Mouse (Mus musculus): ENCODE data around the gene T.
A peak's percentile ranks its signal among the peaks of the same experiment; 100 is the strongest.
"Not testable (repeated sequence)": the region's sequence is repeated elsewhere in the genome, so short reads cannot be mapped to it uniquely, and the experiment has no call there.

The T gene

DNA sequence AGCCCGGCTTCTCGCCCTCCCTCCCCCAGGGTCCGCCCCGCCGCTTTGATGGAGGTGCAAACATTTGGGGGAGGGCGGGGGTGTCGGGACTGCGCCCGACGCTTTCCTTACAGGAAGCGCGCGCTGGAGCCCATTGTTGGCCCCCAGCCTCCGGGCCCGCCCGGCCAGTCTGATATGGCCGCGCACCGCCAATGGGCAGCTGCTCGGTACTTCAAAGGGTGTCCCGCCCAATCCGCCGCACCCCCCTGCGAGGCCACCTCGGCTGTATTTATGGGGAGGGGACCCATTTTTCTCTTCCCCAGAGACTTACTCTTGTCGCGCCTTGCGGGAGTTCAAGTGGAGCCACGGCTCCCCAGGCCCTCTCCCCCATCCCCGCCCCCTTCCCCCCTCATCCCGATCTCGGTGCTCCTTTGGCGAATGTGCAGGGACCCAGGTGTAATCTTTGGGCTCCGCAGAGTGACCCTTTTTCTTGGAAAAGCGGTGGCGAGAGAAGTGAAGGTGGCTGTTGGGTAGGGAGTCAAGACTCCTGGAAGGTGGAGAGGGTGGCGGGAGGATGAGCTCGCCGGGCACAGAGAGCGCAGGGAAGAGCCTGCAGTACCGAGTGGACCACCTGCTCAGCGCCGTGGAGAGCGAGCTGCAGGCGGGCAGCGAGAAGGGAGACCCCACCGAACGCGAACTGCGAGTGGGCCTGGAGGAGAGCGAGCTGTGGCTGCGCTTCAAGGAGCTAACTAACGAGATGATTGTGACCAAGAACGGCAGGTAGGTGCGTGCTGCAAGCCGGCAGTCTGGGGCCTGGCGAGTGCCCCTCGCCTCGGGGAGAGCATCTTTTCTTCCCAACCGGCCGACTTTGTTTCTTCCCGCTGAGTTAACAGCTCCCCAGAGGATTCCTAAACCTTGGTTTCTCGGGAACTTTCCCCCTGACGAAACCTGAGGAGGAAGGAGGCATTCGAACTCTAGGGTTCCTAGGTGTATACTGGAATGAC, at the start of gene T:
TSS of gene T (plus strand) at position 446 of the 983 bp plus-strand sequence.
- DNase-seq (ENCODE audit: low spot score in 2 of 2): no peak

DNA sequence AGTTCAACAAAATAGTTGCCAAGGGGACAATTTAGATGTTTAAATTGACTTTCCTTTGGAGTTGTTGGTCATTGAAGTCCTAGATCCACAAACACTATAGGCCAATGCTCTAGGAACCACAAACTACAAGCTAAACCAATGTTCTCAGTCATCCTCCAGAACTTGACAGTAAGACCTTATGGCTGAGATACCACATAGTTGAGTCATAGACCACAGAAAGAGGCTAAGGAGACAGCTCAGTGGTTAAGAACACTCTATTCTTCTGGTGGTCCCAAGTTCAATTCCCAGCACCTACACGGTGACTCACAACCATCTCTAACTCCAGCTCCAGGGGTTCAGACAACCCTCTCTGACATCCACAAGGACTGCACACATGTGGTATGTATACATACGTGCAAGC, 48.8 kb upstream of the T start:
- DNase-seq (ENCODE audit: low spot score in 2 of 2): no peak

DNA sequence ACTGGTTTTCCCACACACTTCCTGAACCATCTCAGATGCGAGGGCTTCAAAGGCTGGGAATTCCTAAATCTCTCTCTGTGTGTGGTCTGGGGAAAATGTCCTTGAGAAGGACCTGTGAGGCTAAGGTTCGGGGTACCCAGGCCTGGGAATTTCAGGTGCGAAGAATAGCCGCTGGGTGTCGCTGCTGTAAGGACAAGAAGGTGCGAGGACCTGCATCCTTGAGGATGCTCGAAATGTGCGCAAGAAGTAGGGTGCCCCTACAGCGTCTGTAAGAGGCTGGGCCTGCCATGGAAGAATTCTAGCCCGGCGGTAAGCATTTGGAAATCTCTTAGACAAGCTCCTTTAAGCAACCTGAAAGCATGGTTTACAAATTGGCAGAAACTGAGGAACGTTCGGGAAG, 45.8 kb upstream of the T start:
- DNase-seq (ENCODE audit: low spot score in 2 of 2): peak in 1 of 2 experiments; percentile 66

DNA sequence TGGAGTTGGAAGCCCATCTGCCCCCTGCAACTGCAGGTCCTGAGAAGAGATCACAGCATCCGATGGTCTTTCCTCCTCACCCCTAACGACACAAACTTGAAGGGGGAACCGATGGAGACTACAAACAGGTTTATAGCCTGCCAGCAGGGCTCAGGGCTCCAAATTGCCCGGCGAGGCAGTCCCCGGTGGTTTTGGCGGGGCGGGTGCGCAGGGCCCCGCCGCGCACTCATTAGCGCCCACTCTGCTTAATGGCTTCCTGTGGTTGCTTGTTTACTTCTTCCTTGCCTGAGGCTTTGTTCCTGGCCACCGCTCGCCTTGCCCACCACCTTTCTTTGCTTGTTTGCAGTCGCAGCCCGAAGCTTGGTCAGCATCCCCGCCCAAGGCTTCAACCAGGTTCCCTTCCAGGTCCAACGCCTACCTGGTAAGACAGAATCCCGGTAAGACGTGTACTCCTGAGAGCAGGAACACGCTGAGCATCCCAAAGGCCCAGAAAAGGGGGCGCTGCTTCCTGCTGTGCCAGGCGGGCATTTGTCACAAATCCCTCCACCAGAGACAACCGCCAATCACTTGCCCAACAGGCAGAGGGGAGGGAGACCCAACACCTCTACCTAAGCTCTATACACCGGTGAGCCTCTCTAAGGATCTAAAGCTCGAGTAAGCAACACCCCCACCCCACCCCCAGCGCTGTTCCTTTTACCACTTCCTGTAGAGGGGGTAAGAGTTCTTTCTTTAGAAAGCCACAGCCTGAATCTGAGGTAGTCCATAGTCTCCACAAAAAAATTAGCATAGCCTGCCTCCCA, 45.0 kb upstream of the T start:
- DNase-seq (ENCODE audit: low spot score in 2 of 2): peak in 1 of 2 experiments; percentile 15

DNA sequence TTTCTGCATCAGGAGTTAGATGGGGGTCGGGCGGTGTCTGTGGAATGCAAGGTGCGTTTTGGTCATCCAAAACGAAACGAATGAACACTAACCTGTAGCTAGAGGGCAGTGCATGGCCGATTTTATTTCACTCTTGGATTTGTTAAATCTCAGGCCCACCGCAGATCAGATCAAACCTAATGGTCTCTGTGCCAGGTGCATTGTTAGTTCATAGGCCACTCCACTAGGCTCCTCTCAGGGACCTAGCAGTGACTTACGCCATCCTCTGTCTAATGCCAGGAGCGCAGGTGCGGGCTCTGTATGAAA, 44.5 kb upstream of the T start:
- no peak for DNase-seq (ENCODE audit: low spot score in 2 of 2)

DNA sequence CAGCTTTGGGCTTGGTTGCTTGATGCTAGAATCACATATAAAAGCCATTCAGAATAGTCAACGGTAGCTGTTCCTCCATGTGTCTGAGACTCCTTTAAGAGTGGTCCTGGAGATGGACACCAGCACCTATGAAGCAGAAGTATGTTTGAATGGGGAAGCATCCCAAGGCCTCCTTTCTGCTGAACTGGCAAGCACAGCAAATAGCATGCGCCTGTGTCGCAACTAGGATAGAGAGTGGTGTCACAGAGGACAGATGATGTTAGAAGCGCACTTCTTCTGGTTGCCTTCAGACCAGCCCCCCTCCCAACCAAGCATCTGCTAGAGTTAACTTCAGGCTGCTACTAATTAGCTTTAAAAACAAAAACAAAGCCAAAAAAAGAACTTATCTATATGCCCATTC, 43.7 kb upstream of the T start:
- DNase-seq (ENCODE audit: low spot score in 2 of 2): no peak

DNA sequence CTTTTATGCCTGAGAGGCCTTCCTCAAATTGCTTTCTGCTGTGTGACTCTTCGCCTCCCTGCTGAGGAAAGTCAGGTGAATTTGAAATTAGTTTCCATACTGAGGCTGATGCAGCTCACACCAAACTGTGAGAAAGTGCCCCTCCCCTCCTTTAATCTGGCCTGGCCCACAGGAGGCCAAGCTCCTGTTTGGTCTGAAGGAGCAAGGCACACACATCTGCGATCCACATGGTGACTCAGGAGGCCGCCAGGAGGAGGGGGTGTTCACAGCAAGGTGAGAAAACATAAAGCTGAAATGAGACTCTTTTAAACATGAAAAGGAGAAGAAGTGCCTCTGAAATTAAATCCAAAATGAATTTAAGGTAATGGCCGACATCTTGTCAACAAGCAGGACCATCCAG, 37.9 kb upstream of the T start:
- no peak for DNase-seq (ENCODE audit: low spot score in 2 of 2)

DNA sequence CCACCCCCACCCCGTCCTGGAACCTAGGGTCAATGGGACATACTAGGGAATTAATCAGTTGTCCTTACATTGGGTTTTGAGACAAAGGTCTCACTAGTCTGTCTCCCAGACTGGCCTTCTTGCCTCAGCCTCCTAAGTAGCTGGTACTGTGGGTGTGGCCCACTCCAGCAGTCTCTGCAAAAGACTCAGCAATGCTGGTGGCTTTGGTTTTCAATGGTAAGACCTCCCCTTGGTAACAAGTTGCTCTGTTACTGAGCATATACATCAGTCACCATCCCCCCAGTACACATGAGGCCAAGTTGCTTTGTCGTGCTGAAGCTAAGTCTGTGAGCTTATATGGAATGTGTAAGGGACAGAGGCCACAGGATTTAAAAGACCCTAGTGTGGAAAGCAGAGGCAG, 36.3 kb upstream of the T start:
- no peak for DNase-seq (ENCODE audit: low spot score in 2 of 2)

DNA sequence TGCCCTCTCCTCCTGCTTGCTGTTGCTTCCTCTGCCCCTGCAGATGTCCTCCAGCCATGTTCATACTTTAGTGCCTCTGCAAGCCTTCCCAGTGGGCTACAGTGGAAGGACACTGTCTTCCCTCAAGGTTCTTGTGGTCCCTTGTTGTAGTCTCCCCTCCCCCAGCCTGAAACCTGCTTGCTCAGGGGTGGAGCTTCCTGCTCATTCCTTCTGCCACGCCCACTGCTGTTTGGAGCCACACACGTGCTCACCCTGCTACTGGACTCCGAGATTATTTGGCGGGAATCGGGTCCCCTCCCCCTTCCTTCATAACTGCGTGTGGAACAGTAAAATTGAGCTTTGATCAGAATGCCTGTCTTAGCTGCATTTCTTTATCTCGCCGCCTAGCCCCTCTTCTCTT, 30.3 kb upstream of the T start:
- not testable (repeated sequence) for DNase-seq (ENCODE audit: low spot score in 2 of 2)

DNA sequence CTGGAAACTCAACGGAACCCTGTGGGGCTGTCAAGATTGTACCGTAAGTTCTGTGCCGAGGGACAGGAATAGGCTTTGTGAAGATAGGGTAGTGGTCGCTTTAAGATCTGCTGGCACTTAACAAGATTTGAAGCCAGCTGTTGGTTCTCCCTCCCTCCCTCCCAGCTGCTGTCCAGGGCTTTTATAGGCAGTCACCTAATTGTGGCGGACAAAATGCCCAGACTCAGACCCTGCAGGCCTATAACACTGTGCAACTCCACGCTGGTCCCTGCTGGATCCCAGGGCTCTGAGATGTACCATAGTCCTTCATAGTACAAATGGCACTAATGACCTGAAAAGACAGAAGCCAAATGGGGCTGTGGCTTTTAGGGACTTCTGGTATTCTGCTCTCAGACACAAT, 27.9 kb upstream of the T start:
- DNase-seq (ENCODE audit: low spot score in 2 of 2): no peak

DNA sequence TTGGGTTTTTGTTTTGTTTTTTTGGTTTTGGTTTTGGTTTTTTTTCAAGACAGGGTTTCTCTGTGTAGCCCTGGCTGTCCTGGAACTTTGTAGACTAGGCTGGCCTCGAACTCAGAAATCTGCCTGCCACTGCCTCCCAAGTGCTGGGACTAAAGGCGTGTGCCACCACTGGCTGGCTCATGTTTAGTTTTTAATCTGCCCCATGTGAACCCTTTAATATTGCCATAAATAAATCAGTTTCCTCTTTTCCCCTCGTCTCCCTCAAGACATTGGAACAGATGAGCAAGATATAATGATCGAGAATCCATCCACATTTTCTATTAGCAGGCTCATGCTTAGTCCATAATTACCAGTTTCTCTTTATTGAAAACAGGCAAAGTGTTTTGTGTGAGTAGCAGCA, 26.2 kb upstream of the T start:
- not testable (repeated sequence) for DNase-seq (ENCODE audit: low spot score in 2 of 2)

DNA sequence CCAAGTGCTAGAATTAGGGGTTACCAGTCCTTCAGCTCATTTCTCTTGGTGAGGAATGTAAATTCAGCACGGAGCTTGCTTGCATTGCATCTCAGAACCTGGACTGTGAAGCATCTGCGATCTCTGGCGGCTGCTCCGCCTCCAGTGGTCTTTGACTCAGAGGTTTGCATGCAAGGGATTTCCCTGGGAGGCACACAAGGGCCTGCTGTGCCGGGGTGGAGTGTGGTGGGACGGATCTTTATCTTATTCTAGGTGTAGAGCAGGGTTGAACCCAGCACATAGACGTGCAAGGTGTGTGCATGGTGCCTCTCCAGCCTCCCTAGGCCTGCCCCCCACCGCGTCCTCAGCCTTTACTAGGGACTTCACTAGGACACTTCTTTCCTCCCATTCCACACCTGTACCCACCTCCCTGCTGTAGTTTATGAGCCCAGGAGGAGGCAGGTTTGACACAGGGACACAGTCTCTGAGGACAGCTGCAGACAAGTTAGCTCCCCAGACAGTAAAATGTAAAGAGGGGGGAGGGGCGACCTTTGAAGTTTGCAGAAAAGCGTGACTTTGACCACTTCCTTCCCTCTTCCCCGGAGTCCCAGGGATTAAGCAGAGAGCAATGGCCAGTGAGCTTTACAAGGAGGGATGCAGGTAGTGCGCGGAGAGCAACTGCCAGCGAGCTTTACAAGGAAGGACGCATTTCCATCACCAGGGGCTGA, 25.5 kb upstream of the T start:
- DNase-seq (ENCODE audit: low spot score in 2 of 2): no peak

DNA sequence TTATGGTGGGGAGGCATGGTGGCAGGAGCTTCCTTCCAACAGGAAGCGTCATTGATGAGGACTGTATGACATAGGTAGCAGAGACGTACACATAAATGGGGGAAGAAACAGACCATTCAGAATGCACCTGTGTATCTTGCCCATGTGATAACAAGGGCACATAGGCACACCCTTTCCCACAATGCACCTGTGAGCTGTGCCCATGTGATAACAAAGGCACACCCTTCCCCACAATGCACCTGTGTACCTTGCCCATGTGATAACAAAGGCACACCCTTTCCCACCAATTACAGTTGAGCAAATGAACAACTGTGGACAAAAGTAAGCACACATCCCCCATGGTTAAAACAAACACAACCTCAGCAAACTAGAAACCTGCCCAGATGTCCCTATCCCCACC, 23.9 kb upstream of the T start:
- no peak for DNase-seq (ENCODE audit: low spot score in 2 of 2)

DNA sequence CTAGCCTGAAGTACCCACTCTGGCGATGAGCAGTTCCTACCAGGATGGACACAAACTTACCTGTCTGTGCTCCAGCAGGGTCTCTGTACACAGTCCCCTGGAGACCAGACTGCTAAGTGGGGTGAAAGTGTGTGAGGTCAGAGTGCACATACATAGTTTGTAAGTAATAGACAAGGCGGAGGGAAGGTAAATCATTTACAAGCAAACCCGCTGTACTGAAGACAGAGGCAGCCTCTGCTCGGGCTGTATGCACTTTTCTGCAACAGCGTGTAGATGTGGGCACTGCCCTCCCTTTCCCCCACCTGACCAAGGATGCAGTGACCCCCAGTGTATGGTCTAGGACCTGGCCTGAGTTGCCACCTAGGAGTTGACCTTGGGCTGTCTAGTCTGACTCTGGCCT, 20.6 kb upstream of the T start:
- no peak for DNase-seq (ENCODE audit: low spot score in 2 of 2)

DNA sequence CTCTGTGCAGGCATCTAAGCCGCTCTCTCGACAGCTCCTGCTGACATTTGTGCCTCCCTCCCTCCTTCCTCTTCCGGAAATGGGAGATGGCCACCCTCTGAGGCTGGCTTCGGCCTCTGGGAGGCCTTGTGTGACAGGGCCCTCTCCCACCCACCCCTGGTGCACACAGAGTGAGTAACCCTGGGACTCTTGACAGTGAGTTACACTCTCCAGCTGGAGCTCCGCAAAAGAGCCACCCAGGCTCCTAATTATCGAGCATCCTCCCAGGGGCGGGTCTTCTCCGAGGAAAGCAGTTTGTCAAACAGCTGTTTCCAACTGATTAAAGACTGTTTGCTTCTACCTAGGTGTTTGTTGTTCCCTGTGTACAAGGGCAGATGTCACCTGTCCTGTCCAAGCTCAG, 18.7 kb upstream of the T start:
- no peak for DNase-seq (ENCODE audit: low spot score in 2 of 2)

DNA sequence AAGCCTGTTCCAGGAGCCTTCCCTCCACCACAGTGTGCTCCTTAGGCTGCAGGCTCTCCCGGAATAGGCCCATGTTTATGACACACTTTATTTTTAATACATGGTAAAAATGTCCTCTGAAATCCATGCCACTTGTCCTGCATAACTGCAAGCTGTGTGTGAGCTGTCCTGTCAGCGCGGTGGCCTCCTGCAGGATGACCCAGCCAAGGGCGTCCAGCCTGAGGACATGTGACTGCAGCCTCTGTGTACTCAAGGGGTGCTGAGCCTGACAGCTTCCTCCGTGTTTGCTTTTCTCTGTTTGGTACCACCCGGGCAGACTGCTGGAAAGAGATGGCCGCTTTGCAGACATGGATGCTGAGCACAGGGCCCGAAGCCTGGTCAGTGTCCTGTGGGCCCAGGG, 17.4 kb upstream of the T start:
- no peak for DNase-seq (ENCODE audit: low spot score in 2 of 2)

DNA sequence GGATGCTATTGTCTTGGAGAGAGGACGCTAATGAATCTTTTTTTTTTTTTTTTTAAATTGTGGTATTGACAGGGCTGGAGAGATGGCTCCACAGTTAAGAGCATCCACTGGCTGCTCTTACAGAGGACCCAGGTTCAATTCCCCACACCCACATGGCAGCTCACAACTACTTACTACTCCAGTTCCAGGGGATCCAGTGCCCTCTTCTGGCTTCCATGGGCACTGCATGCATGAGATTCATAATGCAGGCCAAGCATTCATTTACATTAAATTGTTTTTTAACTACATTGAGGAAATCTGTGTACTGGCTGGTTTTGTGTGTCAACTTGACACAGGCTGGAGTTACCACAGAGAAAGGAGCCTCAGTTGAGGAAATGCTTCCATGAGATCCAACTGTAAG, 13.5 kb upstream of the T start:
- DNase-seq (ENCODE audit: low spot score in 2 of 2): no peak

DNA sequence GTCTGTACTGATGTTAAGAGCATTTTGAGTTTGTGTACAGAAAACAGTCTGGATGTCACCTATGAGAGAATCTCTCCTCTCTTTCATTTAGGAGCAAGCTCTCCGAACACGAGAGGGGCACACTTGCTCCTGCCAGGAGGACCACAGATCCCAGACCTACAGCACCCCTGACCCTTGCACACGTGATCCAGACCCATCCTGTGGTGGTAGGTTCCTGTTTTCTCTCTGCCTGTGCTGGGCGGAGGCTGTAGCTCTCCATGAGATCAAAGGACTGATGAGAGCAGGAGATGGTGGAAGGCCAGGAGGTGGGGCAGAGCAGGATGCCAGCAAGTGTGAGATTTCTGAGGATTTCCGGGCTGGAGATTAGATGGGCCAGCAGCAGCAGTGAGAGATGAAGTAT, 12.7 kb upstream of the T start:
- DNase-seq (ENCODE audit: low spot score in 2 of 2): no peak

DNA sequence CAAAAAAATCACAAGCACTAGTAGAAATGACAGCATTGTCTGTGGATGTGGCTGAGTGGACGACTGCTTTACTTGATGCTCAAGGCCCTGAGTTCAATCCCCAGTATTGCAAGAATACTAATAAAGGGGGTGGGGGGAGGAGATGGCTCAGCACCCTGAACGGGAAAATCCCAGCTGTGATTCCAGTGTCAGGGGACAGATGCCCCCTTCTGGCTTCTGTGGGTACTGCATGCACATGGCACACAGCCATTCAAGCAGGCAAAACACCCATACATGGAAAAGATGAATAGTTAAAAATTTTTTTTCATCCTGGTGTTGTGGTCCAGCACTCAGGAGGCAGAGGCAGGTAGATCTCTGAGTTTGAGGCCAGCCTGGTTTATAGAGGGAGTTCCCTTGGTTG, 10.9 kb upstream of the T start:
- DNase-seq (ENCODE audit: low spot score in 2 of 2): no peak

DNA sequence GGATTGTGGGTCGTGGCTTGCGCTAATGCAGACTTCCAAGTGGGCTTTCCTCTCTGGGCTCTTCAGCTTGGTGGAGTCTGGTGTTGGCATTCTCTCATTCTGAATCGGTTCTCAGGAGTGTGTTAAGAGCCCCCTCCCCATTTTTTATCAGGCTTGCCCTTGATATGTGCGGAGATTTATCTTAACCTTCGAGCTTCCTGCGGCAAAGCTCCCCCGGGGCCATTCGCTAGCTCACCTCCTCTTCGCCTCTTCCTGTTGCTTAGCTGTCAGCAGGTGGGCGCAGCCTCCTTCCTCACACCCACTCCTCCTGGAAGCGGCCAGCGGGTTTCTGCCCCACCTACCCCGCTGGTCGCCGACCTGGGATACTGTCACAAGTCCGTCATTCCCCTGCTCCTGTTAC, 4.8 kb upstream of the T start:
- DNase-seq (ENCODE audit: low spot score in 2 of 2): no peak

DNA sequence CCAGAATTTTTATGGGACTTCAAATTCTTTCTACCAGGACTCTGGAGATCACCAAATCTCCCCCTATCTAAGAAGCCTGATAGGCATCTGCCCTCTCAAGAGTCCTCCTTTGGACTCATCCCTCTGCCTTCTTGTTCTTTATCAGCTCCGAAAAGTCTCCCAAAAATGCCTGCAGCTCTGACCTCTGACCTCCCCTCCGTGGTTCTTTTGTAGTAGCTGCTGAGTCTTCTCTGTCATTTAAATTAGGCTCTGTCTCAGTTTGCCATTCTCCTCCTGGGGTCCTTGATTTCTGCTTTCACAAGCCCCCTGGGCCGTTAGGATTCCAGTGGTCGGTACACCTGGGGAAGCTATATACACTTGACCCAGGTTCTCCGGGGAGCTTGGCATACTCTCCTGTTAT, 4.3 kb upstream of the T start:
- DNase-seq (ENCODE audit: low spot score in 2 of 2): no peak

DNA sequence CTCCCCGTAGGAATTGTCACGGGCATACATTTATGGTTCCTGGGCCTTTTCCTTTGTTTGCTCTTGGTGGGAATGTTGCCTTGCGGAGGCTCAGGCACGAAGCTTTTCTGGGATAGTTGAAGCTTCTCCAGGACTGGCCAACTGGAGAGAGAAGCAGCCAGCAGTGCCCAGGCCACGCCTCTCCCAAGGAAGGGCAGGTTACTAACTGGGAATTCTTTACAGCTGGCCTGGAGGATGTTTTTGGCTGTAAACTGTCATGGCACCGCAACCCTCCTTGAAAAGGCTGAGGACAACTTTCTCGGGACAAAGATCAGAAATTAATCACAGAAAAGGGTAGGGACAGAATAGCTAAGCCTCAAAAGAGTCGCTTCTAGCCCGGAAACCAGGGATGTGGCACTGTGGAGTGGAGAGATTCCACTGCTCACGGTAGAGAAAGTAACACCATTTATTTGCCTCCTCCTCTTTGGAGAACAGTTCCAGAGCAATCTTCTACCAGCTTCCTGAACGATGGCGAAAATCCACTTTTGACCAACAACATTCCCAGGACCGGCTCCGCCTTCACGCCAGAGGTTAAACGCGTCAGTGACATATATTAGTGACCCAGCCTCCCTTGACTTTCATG, 1.9 kb upstream of the T start:
- DNase-seq (ENCODE audit: low spot score in 2 of 2): no peak
